Mouse (Mus musculus) cerebellum, adult 2 months (tissue): ENCODE results near the gene Tctn1.

Experiments used
- CTCF ChIP-seq: fragments of 200-500 bp; IDR thresholded peaks from 2 replicates; pipeline ENCODE4 v1.5.1; 2011; ENCODE audit warnings: low read depth, mild to moderate bottlenecking, control low read depth, low read length, moderate library complexity, borderline replicate concordance; ENCODE audit not compliant: insufficient read depth
- POLR2A ChIP-seq: fragments of 200-500 bp; IDR thresholded peaks from 2 replicates; pipeline ENCODE4 v1.6.1; 2011; ENCODE audit warnings: low read length, control low read depth, borderline replicate concordance; ENCODE audit not compliant: insufficient read depth

- TF ChIP-seq POLR2A (no peak), CTCF (no peak)
Measured at GRCm38 (mm10) chr5:122312346-122312745, 48.1 kb upstream of the Tctn1 start.
